Mouse (Mus musculus) frontal cortex, postnatal 14 days (tissue): ENCODE results near the gene Tpi1.

ENCODE experiments used
- DNase-seq, 2 experiments: peaks; one replicate each; pipeline ENCODE4 v3.0.0; 2022; ENCODE audit warnings: low spot score in 2 of 2

Tpi1 gene

DNA sequence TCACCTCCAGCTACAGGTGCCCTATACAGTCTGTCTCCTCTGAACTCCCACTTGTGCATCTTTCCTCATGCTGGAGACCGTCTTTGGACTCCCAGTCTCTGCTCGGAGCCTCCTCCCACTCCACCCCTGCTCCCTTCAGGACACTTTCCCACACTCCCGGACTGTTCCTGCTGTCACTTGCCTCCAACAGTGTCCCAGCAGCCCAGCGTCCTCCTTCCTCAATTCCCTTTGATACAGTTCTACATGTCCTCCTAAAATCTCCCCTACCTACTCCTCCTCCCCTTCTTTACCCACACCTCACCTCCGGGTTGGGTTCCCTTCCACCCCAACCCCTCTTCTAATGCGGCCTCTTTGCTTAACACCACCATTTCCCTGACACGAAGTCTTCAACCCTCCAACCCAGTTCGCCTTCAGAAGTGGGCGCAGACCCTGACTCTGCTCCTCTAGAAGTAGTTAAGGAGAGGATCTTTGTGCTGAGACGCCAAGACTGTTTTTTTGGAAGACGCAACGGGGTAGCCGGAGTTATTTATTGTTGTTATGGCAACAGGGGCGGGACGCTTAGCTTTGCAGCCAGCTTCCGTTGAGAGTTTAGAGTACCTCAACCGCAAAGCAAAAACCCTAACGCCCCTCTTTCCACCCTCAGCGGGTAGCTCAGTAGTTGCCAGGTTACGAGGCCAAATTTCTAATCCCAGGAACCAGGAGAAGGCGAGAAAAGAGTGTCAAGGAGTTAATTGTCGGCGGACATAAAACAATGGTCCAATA is 34.7 kb downstream of the Tpi1 start, which contains the start of gene Lrrc23:
Gene Lrrc23, minus strand, starts transcription at position 506 of the 762 bp plus-strand sequence.
- no peak for DNase-seq

DNA sequence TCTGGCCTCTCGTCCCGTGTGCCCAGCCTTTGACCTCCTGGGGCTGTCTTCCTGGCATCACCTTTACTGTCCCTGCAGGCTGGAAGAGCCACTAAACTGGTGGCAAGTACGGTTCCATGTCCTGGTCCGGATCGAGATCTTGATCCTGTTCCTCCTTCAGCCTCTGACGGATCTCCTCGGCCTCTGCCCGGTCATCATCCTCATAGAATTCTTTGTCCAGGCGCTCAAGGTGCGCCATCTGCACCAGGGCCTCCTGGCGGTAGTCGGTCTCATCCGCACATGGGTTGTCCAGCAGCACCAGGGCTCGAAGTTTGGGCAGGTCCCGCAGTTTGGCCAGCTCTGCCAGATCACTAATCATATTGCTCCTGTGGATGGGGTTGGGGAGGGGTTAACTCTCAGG is 43.6 kb downstream of the Tpi1 start:
- DNase-seq: no peak

DNA sequence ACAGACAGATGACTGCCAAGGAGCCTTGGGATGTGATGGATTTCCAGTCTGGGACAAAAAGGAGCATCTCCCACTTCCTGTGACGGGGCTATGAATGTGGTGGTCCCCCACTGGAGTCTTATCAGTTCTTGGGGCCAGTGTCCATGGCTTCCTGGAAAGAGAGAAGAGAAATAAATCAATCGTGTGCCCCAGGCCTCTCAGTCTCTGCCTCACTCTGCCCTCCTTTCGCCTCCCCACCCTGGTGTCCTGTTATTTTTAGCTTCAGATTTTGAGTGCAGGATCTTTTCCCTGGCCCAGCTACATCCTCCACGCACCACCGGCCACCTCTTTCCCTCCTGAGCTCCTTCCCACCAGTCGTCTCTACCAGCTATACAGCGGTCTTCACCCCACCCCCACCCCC is 44.1 kb downstream of the Tpi1 start:
- no peak for DNase-seq

DNA sequence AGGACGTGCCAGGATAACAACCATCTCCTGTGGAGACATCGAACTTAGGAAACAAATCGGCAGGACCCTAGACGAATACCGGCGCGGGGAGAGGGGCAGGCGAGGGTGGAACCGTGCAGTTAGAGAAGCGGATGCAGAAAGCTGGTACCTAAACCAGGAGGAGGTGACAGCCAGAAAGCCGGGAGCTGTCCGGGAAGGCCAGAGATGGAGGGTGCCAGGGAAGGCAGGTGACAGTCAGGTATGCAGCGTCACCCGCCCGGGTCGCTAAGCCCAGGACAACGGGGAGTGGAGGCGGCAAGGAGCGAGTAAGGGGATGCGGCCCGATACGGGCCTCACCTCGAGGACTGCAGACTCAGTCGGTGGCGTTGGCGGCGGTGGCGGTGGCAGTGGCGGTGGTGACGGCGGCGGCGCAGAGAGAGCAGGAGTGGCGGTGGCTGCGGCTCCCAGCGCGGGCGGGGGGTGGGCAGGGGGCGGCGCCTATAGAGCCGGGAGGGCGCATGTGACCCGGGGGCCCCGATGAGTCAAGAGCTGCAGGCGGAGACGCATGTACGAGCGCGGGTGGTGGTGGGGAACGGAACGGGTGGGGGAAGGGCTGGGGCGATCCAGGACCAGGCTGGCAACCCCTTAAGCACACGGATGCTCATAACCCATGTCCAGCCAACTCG is 44.9 kb downstream of the Tpi1 start, which contains the start of gene Eno2:
Gene Eno2, minus strand, starts transcription at position 573 of the 665 bp plus-strand sequence.
- DNase-seq: peak in 1 of 2 experiments; percentile 63

DNA sequence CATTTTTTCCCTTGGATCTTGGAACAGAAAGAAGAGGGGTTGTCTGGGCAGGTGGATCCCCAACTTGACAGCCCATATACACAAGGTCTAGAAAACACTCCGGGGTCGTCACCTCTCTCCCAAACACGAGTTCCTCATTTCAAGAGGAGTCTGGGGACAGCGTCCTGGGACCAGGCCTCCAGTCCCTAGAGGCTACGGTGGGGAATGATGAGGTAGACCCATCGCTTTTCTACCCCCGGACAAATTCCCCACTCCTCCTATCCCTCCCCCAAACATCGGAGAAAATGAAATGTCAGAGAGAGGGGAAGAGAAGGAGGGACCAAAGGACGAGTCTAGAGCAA is 45.4 kb downstream of the Tpi1 start:
- no peak for DNase-seq

DNA sequence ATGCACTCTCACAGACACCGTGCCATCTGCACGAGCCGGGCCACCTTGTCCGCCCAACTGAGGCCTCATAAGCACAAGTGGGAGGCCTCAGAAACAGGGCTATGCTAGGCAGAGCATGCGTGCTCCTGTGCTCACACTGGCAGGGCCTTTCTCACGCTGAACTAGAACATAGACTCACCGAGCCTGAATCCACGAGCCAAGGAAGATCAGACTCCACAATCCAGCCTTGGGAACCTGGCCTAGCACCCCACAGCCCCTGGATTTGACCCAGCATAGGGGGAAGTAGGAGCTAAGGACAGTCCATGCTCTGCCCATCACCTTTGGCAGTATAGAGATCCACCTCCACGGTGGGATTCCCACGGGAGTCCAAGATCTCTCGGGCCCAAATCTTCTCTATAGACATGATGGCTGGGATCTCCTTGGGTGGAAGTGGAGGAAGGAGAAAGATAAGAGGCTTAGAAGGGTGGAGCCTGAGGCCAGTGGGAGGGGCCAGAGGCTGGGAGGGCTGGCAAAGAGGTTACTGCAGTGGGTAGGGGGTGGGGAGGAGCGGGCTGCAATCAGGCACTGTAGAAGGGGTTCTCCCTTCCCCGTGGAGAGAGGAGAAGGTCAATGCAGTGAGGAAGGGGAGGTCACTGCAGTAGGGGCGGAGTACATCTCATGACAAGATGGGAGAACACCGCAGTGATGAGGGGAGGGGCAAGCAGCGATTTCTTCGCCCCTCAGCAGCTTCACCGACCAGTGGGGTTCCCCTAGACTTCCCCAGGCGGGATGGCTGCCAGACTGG is 46.0 kb downstream of the Tpi1 start:
- DNase-seq: no peak

DNA sequence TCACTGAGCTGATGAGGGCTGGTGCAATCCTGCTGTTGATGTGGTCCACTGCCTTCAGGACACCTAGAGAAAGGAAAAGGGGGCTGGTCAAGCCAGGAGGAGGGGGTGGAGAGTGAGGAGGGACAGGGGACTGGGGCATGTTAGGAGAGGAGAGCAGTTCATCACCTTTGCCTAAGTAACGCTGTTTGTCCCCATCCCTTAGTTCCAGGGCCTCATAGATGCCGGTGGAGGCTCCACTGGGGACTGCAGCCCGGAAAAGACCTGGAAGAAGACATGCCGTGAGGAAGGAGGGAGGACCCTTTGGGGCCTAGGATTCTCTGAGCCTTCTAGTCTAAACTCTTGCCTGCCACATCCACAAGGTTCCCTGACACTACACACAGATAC is 46.6 kb downstream of the Tpi1 start:
- no peak for DNase-seq

DNA sequence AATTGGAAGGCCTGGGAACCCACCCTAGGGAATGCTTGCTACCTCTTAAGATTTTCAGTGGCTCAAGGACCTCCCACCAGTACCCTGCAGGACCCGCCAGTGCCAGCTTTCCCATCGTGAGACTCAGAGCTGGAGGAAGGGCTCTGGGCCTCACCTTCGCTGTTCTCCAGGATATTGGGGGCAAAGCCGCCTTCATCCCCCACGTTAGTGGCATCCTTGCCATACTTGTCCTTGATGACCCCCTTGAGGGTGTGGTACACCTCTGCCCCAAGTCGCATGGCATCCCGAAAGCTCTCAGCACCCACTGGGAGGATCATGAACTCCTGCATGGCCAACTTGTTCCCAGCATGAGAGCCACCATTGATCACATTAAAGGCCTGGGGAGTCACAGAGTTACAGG is 48.1 kb downstream of the Tpi1 start:
- DNase-seq: no peak
